ENCODE assay signal across 27 mouse cellular contexts in genomic region chr2:58434438-58434837, GRCm38 (mm10). TPM values are rescaled to one million over a fixed set of nuclear protein-coding genes. Genes with fewer than 3 reads are reported as not detected.
"Had no signal": no experiment of that assay in that cellular context is flagged by ENCODE, and none has a peak within 500 bp of the region (broad histone marks: within the 10 kb centered on the region; RNA-seq: fewer than 3 reads in every experiment).

No protein-coding gene starts in this region.

- H3K27ac ChIP-seq: kidney, postnatal 0 days; layer of hippocampus, adult 2 months; limb, embryonic 12.5 days; limb, embryonic 15.5 days; liver, embryonic 14.5 days; macrophage; midbrain, embryonic 12.5 days; midbrain, embryonic 15.5 days; neural tube, embryonic 12.5 days; neural tube, embryonic 15.5 days had no signal

- H3K9me3 ChIP-seq: limb, embryonic 12.5 days; limb, embryonic 15.5 days; midbrain, embryonic 12.5 days; midbrain, embryonic 15.5 days; neural tube, embryonic 12.5 days; neural tube, embryonic 15.5 days had no signal

- H3K4me2 ChIP-seq: limb, embryonic 12.5 days; limb, embryonic 15.5 days; liver, embryonic 11.5 days; lung, embryonic 14.5 days; midbrain, embryonic 12.5 days; midbrain, embryonic 15.5 days; neural tube, embryonic 12.5 days; neural tube, embryonic 15.5 days had no signal

- ATAC-seq: liver, postnatal 0 days; lung, postnatal 0 days; midbrain, embryonic 15.5 days had no signal

- H3K27me3 ChIP-seq: limb, embryonic 12.5 days; limb, embryonic 15.5 days; midbrain, embryonic 12.5 days; midbrain, embryonic 15.5 days; neural tube, embryonic 12.5 days; neural tube, embryonic 15.5 days had no signal

- H3K4me1 ChIP-seq: limb, embryonic 12.5 days; limb, embryonic 15.5 days; midbrain, embryonic 12.5 days; midbrain, embryonic 15.5 days; neural tube, embryonic 12.5 days had no signal

- H3K36me3 ChIP-seq: midbrain, embryonic 12.5 days; neural tube, embryonic 12.5 days had no signal

- DNase-seq: kidney, adult 2 months; kidney, postnatal 25 days; layer of hippocampus, adult 9-11 months; layer of hippocampus, postnatal 36 days; left cerebral cortex, postnatal 4 days; liver, postnatal 0 days; lung, embryonic 14.5 days; right cerebral cortex, adult 18-20 months; right cerebral cortex, postnatal 14 days; spleen, adult 18-20 months; thymus, adult 18-20 months; thymus, postnatal 36 days had no signal

- H3K9ac ChIP-seq: limb, embryonic 12.5 days; limb, embryonic 15.5 days; liver, embryonic 14.5 days; liver, postnatal 0 days; lung, embryonic 14.5 days; midbrain, embryonic 12.5 days; midbrain, embryonic 15.5 days; neural tube, embryonic 12.5 days; neural tube, embryonic 15.5 days had no signal

- H3K4me3 ChIP-seq: layer of hippocampus, adult 2 months; limb, embryonic 12.5 days; limb, embryonic 15.5 days; midbrain, embryonic 12.5 days; midbrain, embryonic 15.5 days; neural tube, embryonic 12.5 days; neural tube, embryonic 15.5 days had no signal

RNA-seq across cellular contexts. Expression of gene Gm17409, which starts 35.5 kb away (rescaled TPM):
- polyA plus RNA-seq: kidney, adult 2 months; kidney, embryonic 14.5 days; kidney, postnatal 0 days; large intestine, adult 2 months; limb, embryonic 12.5 days; limb, embryonic 15.5 days; liver, embryonic 11.5 days; liver, embryonic 14.5 days; liver, postnatal 0 days; lung, embryonic 14.5 days; lung, postnatal 0 days; macrophage; midbrain, embryonic 12.5 days; midbrain, embryonic 15.5 days; neural tube, embryonic 12.5 days; neural tube, embryonic 15.5 days; urinary bladder, adult 2 months had no signal
